Mouse (Mus musculus): ENCODE results near the gene Taar5. TPM values are rescaled to one million over a fixed set of nuclear protein-coding genes. Genes with fewer than 3 reads are reported as not detected.

Gene Taar5
- polyA plus RNA-seq, 1 experiment, result not detected

GRCm38 (mm10) chr10:23985546-23985945, 15.0 kb downstream of the Taar5 start, which contains the start of gene Taar6:
Taar6 (minus strand) TSS chr10:23985646.
- no peak for TF ChIP-seq GATA1 (IDR thresholded peaks at IDR 0.05; ENCODE audit: low read length)

GRCm38 (mm10) chr10:23986419-23986818, 15.9 kb downstream of the Taar5 start:
- TF ChIP-seq GATA1 (IDR thresholded peaks at IDR 0.05; ENCODE audit: low read length), result no peak

GRCm38 (mm10) chr10:23993381-23993780, 22.9 kb downstream of the Taar5 start, which contains the start of gene Taar7a:
Taar7a (minus strand) TSS chr10:23993481.
- TF ChIP-seq GATA1 (IDR thresholded peaks at IDR 0.05; ENCODE audit: low read length), result no peak

GRCm38 (mm10) chr10:23999639-24000038, 29.1 kb downstream of the Taar5 start, which contains the start of gene Taar7b:
Taar7b (plus strand) TSS chr10:23999939.
- no peak for TF ChIP-seq GATA1 (IDR thresholded peaks at IDR 0.05; ENCODE audit: low read length)

- TF ChIP-seq GATA1 (IDR thresholded peaks at IDR 0.05; ENCODE audit: low read length), result no peak
These were observed 35.9 kb downstream of the Taar5 start for GRCm38 (mm10) chr10:24006442-24006841.

- TF ChIP-seq GATA1 (IDR thresholded peaks at IDR 0.05; ENCODE audit: low read length), result no peak
These were observed 36.5 kb downstream of the Taar5 start for GRCm38 (mm10) chr10:24007034-24007433.

- no peak for TF ChIP-seq GATA1 (IDR thresholded peaks at IDR 0.05; ENCODE audit: low read length)
These were observed 37.6 kb downstream of the Taar5 start for GRCm38 (mm10) chr10:24008143-24008542.

Other genes starting within 250 kb of the Taar5 start
- 671 and 1,310 TPM in 2 replicates for gene Rps12, start 183.4 kb upstream of the Taar5 start, polyA plus RNA-seq (2012)
- not detected in 2 replicates for gene Slc18b1, start 173.7 kb upstream of the Taar5 start, polyA plus RNA-seq (2012)
- gene Vnn3, start 119.2 kb upstream of the Taar5 start, polyA plus RNA-seq (2012), result not detected in 2 replicates
- gene Vnn1, start 76.0 kb upstream of the Taar5 start, polyA plus RNA-seq (2012), result not detected in 2 replicates
- gene Taar1, start 50.4 kb upstream of the Taar5 start, polyA plus RNA-seq (2012), result not detected in 2 replicates
- not detected in 2 replicates for gene Taar2, start 32.1 kb upstream of the Taar5 start, polyA plus RNA-seq (2012)
- gene Taar3, start 21.1 kb upstream of the Taar5 start, polyA plus RNA-seq (2012), result not detected in 2 replicates
- gene Taar4, start 10.2 kb upstream of the Taar5 start, polyA plus RNA-seq (2012), result not detected in 2 replicates
- gene Taar6, start 14.9 kb downstream of the Taar5 start, polyA plus RNA-seq (2012), result not detected in 2 replicates
- gene Taar7a, start 22.8 kb downstream of the Taar5 start, polyA plus RNA-seq (2012), result not detected in 2 replicates
- gene Taar7b, start 29.2 kb downstream of the Taar5 start, polyA plus RNA-seq (2012), result not detected in 2 replicates
- gene Taar7d, start 56.5 kb downstream of the Taar5 start, polyA plus RNA-seq (2012), result not detected in 2 replicates
- not detected in 2 replicates for gene Taar7e, start 66.9 kb downstream of the Taar5 start, polyA plus RNA-seq (2012)
- not detected in 2 replicates for gene Taar7f, start 78.8 kb downstream of the Taar5 start, polyA plus RNA-seq (2012)
- not detected in 2 replicates for gene Taar8a, start 105.8 kb downstream of the Taar5 start, polyA plus RNA-seq (2012)
- gene Taar8b, start 121.6 kb downstream of the Taar5 start, polyA plus RNA-seq (2012), result not detected in 2 replicates
- not detected in 2 replicates for gene Taar8c, start 131.2 kb downstream of the Taar5 start, polyA plus RNA-seq (2012)
- not detected in 2 replicates for gene Taar9, start 138.8 kb downstream of the Taar5 start, polyA plus RNA-seq (2012)
- 34.6 and 43.1 TPM in 2 replicates for gene Stx7, start 178.6 kb downstream of the Taar5 start, polyA plus RNA-seq (2012)